Mouse (Mus musculus) kidney, adult 10 weeks (tissue): Measurements from ENCODE around the gene Olfr446. TPM values are rescaled to one million over a fixed set of nuclear protein-coding genes. Genes with fewer than 3 reads are reported as not detected.

ENCODE experiments used
- polyA plus RNA-seq: library from polyadenylated mRNA; stranded (reverse); fragments of 350-450 nt; fragmentation: Illumina TruSeq; extraction: RNeasy Lipid Tissue Mini Kit (QIAGEN cat#74804); gene quantifications from one replicate; pipeline ENCODE4 v1.2.3, GENCODE M21; 2014; ENCODE audit warnings: low read depth, low replicate concordance

The Olfr446 gene
- polyA plus RNA-seq: not detected

GRCm38 (mm10) chr6:42921077-42921476 is at the start of gene Olfr446:
TSS of gene Olfr446 (plus strand) at chr6:42921377.

GRCm38 (mm10) chr6:42890141-42890540 is 31.0 kb upstream of the Olfr446 start, which contains the start of gene Olfr448:
TSS of gene Olfr448 (plus strand) at chr6:42890441.

GRCm38 (mm10) chr6:42908578-42908977 is 12.6 kb upstream of the Olfr446 start, which contains the start of gene Olfr447:
TSS of gene Olfr447 (plus strand) at chr6:42908878.

GRCm38 (mm10) chr6:42948767-42949166 is 27.6 kb downstream of the Olfr446 start, which contains the start of gene Olfr444:
TSS of gene Olfr444 (plus strand) at chr6:42949067.

Other genes starting within 250 kb of the Olfr446 start
- 20.3 TPM for gene Tcaf1, start 211.3 kb upstream of the Olfr446 start, polyA plus RNA-seq
- not detected for gene Olfr453, start 182.0 kb upstream of the Olfr446 start, polyA plus RNA-seq
- not detected for gene Olfr38, start 165.0 kb upstream of the Olfr446 start, polyA plus RNA-seq
- not detected for gene Olfr452, start 136.3 kb upstream of the Olfr446 start, polyA plus RNA-seq
- not detected for gene Olfr450, start 109.4 kb upstream of the Olfr446 start, polyA plus RNA-seq
- not detected for gene Olfr449, start 87.0 kb upstream of the Olfr446 start, polyA plus RNA-seq
- not detected for gene Olfr448, start 30.9 kb upstream of the Olfr446 start, polyA plus RNA-seq
- gene Olfr447, start 12.5 kb upstream of the Olfr446 start, polyA plus RNA-seq: not detected
- gene Olfr444, start 27.7 kb downstream of the Olfr446 start, polyA plus RNA-seq: not detected
- gene Olfr441, start 185.0 kb downstream of the Olfr446 start, polyA plus RNA-seq: not detected
- gene Olfr237-ps1, start 225.2 kb downstream of the Olfr446 start, polyA plus RNA-seq: not detected
- gene Olfr437, start 241.9 kb downstream of the Olfr446 start, polyA plus RNA-seq: not detected